In genomic region chr1:171246709-171247452, GRCm38 (mm10) we compare ENCODE assay signal across 8 mouse cellular contexts. TPM values are rescaled to one million over a fixed set of nuclear protein-coding genes. Genes with fewer than 3 reads are reported as not detected.
DNase-seq lines count a peak whose midpoint lies in the region; ATAC-seq and TF ChIP-seq lines count a peak whose summit lies in the region.

No protein-coding gene starts in this region.

- no peak for TF ChIP-seq RAD21 in CH12.LX (IDR thresholded peaks at IDR 0.05; ENCODE audit: low read depth, low read length)

- peak overlapping the region; percentile 97 for H3K9ac ChIP-seq in CH12.LX (ENCODE audit: insufficient read depth, low read depth)
- H3K9ac ChIP-seq in forebrain, embryonic 11.5 days (ENCODE audit: low read length): peak overlapping the region; percentile 92
- peak overlapping the region; percentile 95 for H3K9ac ChIP-seq in heart, embryonic 16.5 days (ENCODE audit: low read length)
- peak overlapping the region; percentile 82 for H3K9ac ChIP-seq in liver, embryonic 15.5 days
- H3K9ac ChIP-seq in neural tube, embryonic 12.5 days: peak overlapping the region; percentile 75

- DNase-seq in CH12.LX (ENCODE audit: extremely low read depth): peak; percentile 98
- peak; percentile 95 for DNase-seq in c-Kit-positive CD71-positive TER-119-negative erythroid progenitor cells, embryonic 14.5 days (ENCODE audit: low read depth)
- DNase-seq in forebrain, embryonic 11.5 days (ENCODE audit: low spot score): peak; percentile 99
- peak; percentile 99 for DNase-seq in kidney, postnatal 36 days
- peak; percentile 100 for DNase-seq in telencephalon, adult 2 months (ENCODE audit: low read depth, low spot score)

- peak overlapping the region; percentile 98 for H3K4me2 ChIP-seq in CH12.LX (ENCODE audit: insufficient read depth, low read depth, poor library complexity, severe bottlenecking)
- H3K4me2 ChIP-seq in forebrain, embryonic 11.5 days (ENCODE audit: low read depth, low read length, severe bottlenecking): peak overlapping the region; percentile 78
- peak overlapping the region; percentile 78 for H3K4me2 ChIP-seq in heart, embryonic 16.5 days (ENCODE audit: low read depth, low read length)
- peak overlapping the region; percentile 94 for H3K4me2 ChIP-seq in liver, embryonic 15.5 days
- H3K4me2 ChIP-seq in neural tube, embryonic 12.5 days (replicated peaks): peak overlapping the region; percentile 79

- TF ChIP-seq CTCF in CH12.LX (conservative IDR thresholded peaks at IDR 0.05 in 1 of 2, IDR thresholded peaks at IDR 0.05 in 1 of 2; ENCODE audit: low read depth in 2 of 2, low read length in 2 of 2): peak; percentile 52 to 88; a peak in 3 of 4 replicates

- H3K27ac ChIP-seq in CH12.LX (ENCODE audit: insufficient read depth, low read depth): peak overlapping the region; percentile 54
- peak overlapping the region; percentile 63 for H3K27ac ChIP-seq in forebrain, embryonic 11.5 days (ENCODE audit: low read depth, low read length)
- peak overlapping the region; percentile 91 for H3K27ac ChIP-seq in heart, embryonic 16.5 days (ENCODE audit: low read length)
- peak overlapping the region; percentile 89 for H3K27ac ChIP-seq in liver, embryonic 15.5 days (replicated peaks)
- peak overlapping the region; percentile 42; the same call in 1 of the 2 replicates for H3K27ac ChIP-seq in neural tube, embryonic 12.5 days

- ATAC-seq in forebrain, embryonic 11.5 days (replicated peaks; ENCODE audit: low FRiP score): peak; percentile 91
- peak; percentile 90 for ATAC-seq in heart, embryonic 16.5 days (replicated peaks; ENCODE audit: extremely low read depth, insufficient read depth, low FRiP score)
- ATAC-seq in liver, embryonic 15.5 days (ENCODE audit: insufficient read depth): peak; percentile 93
- ATAC-seq in neural tube, embryonic 12.5 days (ENCODE audit: low FRiP score, low read depth): peak; percentile 92

- WGBS in forebrain, embryonic 11.5 days: under 1% methylated on average over 41 of the region's 41 CpGs
- WGBS in heart, embryonic 16.5 days: under 1% methylated on average over 41 of the region's 41 CpGs
- under 1% methylated on average over 41 of the region's 41 CpGs for WGBS in liver, embryonic 15.5 days (ENCODE audit: insufficient replicate concordance)
- under 1% methylated on average over 41 of the region's 41 CpGs for WGBS in neural tube, embryonic 12.5 days

- in situ Hi-C loops in CH12.LX (cut with MboI; ENCODE audit: low pct_ligation_motif_present, low pct_unique_long_range_greater_than_20kb, low sequenced_read_pairs): no loop called here

- H3K36me3 ChIP-seq in CH12.LX (replicated peaks in 1 of 2; ENCODE audit: control insufficient read depth in 1 of 2, insufficient read depth in 1 of 2, low read length in 1 of 2): peaks cover 26 to 35% of the 10 kb centered on the region in 2 experiments
- no peaks in the 10 kb centered on the region; the same call in 1 of the 2 replicates for H3K36me3 ChIP-seq in forebrain, embryonic 11.5 days (ENCODE audit: control insufficient read depth, insufficient read depth, low read length)
- peaks cover 23% of the 10 kb centered on the region for H3K36me3 ChIP-seq in heart, embryonic 16.5 days (ENCODE audit: control insufficient read depth, insufficient read depth)
- peaks cover 34% of the 10 kb centered on the region for H3K36me3 ChIP-seq in liver, embryonic 15.5 days (replicated peaks)
- H3K36me3 ChIP-seq in neural tube, embryonic 12.5 days: peaks cover 31% of the 10 kb centered on the region

- H3K4me3 ChIP-seq in CH12.LX (replicated peaks in 1 of 3; ENCODE audit: low read depth in 2 of 3, low read length in 2 of 3, poor library complexity in 1 of 3): peak overlapping the region; percentile 63 to 93 (median 72)
- peak overlapping the region; percentile 81 for H3K4me3 ChIP-seq in forebrain, embryonic 11.5 days (ENCODE audit: low read depth, low read length)
- peak overlapping the region; percentile 87 for H3K4me3 ChIP-seq in heart, embryonic 16.5 days (ENCODE audit: low read length)
- peak overlapping the region; percentile 78 for H3K4me3 ChIP-seq in liver, embryonic 15.5 days (replicated peaks)
- peak overlapping the region; percentile 68 for H3K4me3 ChIP-seq in neural tube, embryonic 12.5 days

- H3K79me2 ChIP-seq in CH12.LX (replicated peaks; ENCODE audit: control insufficient read depth, extremely low read depth, insufficient read depth, poor library complexity, severe bottlenecking): peaks cover 20% of the 10 kb centered on the region

- TF ChIP-seq POLR2A in CH12.LX (IDR thresholded peaks at IDR 0.05; ENCODE audit: low read depth, low read length): peak; percentile 93

- dilution Hi-C loops in CH12.LX (cut with MboI; ENCODE audit: extremely low pct_ligation_motif_present, extremely low pct_unique_long_range_greater_than_20kb, low sequenced_read_pairs): no loop called here

- H3K9me3 ChIP-seq in CH12.LX (replicated peaks; ENCODE audit: low read length): no peaks in the 10 kb centered on the region
- no peaks in the 10 kb centered on the region for H3K9me3 ChIP-seq in forebrain, embryonic 11.5 days (ENCODE audit: control insufficient read depth, low read length)
- no peaks in the 10 kb centered on the region for H3K9me3 ChIP-seq in heart, embryonic 16.5 days (replicated peaks; ENCODE audit: control insufficient read depth, low read length)
- H3K9me3 ChIP-seq in liver, embryonic 15.5 days (replicated peaks): no peaks in the 10 kb centered on the region
- no peaks in the 10 kb centered on the region for H3K9me3 ChIP-seq in neural tube, embryonic 12.5 days

- no peaks in the 10 kb centered on the region for H3K27me3 ChIP-seq in CH12.LX (replicated peaks)
- H3K27me3 ChIP-seq in forebrain, embryonic 11.5 days (ENCODE audit: control insufficient read depth, insufficient read depth, low read length): no peaks in the 10 kb centered on the region
- H3K27me3 ChIP-seq in heart, embryonic 16.5 days (ENCODE audit: control insufficient read depth, insufficient read depth, low read length): no peaks in the 10 kb centered on the region
- peaks cover 35% of the 10 kb centered on the region for H3K27me3 ChIP-seq in liver, embryonic 15.5 days
- H3K27me3 ChIP-seq in neural tube, embryonic 12.5 days (replicated peaks): no peaks in the 10 kb centered on the region

- H3K4me1 ChIP-seq in CH12.LX (ENCODE audit: control insufficient read depth in 1 of 2, insufficient read depth in 2 of 2): peaks cover 14 to 51% of the 10 kb centered on the region in 2 experiments
- peaks cover 25% of the 10 kb centered on the region for H3K4me1 ChIP-seq in forebrain, embryonic 11.5 days (replicated peaks; ENCODE audit: control insufficient read depth, insufficient read depth, low read length)
- H3K4me1 ChIP-seq in heart, embryonic 16.5 days (ENCODE audit: control insufficient read depth, insufficient read depth, low read length): peaks cover 34% of the 10 kb centered on the region
- peaks cover 43% of the 10 kb centered on the region for H3K4me1 ChIP-seq in liver, embryonic 15.5 days (replicated peaks)
- peaks cover 49% of the 10 kb centered on the region for H3K4me1 ChIP-seq in neural tube, embryonic 12.5 days

- TF ChIP-seq EP300 in CH12.LX (IDR thresholded peaks at IDR 0.05; ENCODE audit: low read length): no peak

RNA-seq across cellular contexts. Expression of gene Adamts4, which starts 3.3 kb away (rescaled TPM):
- total RNA-seq in CH12.LX (2012; rRNA removed) (0.13 and 0.25 TPM in 2 replicates), CH12.LX (2014; rRNA removed) (0.04 and 0.08 TPM in 2 replicates)
- polyA plus RNA-seq in CH12.LX (2012; ENCODE audit: insufficient read length, low read depth): 0.09 and 0.19 TPM in 2 replicates
- 6.6 and 7.1 TPM in 2 replicates for polyA plus RNA-seq in forebrain, embryonic 11.5 days (2014; fragmentation: Nextera tagmentation; extraction: Ambion mirVana)
- 4.4 and 5.7 TPM in 2 replicates for polyA plus RNA-seq in heart, embryonic 16.5 days (2015; fragmentation: Nextera tagmentation; extraction: Ambion mirVana)
- 0.58 and 0.60 TPM in 2 replicates for polyA plus RNA-seq in liver, embryonic 15.5 days (2015; fragmentation: Nextera tagmentation; extraction: Ambion mirVana)
- 6.2 and 6.3 TPM in 2 replicates for polyA plus RNA-seq in neural tube, embryonic 12.5 days (2016; fragmentation: Nextera tagmentation; extraction: Ambion mirVana)

RNA-seq across cellular contexts. Expression of gene Ndufs2, which starts 4.3 kb away (rescaled TPM):
- total RNA-seq in CH12.LX (2012; rRNA removed): 244 and 265 TPM in 2 replicates
- total RNA-seq in CH12.LX (2014; rRNA removed): 239 and 242 TPM in 2 replicates
- 242 and 264 TPM in 2 replicates for polyA plus RNA-seq in CH12.LX (2012; ENCODE audit: insufficient read length, low read depth)
- polyA plus RNA-seq in forebrain, embryonic 11.5 days (2014; fragmentation: Nextera tagmentation; extraction: Ambion mirVana): 257 and 264 TPM in 2 replicates
- 659 and 700 TPM in 2 replicates for polyA plus RNA-seq in heart, embryonic 16.5 days (2015; fragmentation: Nextera tagmentation; extraction: Ambion mirVana)
- 137 and 144 TPM in 2 replicates for polyA plus RNA-seq in liver, embryonic 15.5 days (2015; fragmentation: Nextera tagmentation; extraction: Ambion mirVana)
- polyA plus RNA-seq in neural tube, embryonic 12.5 days (2016; fragmentation: Nextera tagmentation; extraction: Ambion mirVana): 233 and 247 TPM in 2 replicates

RNA-seq across cellular contexts. Expression of gene Fcer1g, which starts 12.7 kb away (rescaled TPM):
- total RNA-seq in CH12.LX (2012; rRNA removed) (10.1 and 13.6 TPM in 2 replicates), CH12.LX (2014; rRNA removed) (22.7 and 31.3 TPM in 2 replicates)
- polyA plus RNA-seq in CH12.LX (2012; ENCODE audit: insufficient read length, low read depth): 35.6 and 51.2 TPM in 2 replicates
- polyA plus RNA-seq in forebrain, embryonic 11.5 days (2014; fragmentation: Nextera tagmentation; extraction: Ambion mirVana): 18.4 and 18.6 TPM in 2 replicates
- 34.4 and 36.3 TPM in 2 replicates for polyA plus RNA-seq in heart, embryonic 16.5 days (2015; fragmentation: Nextera tagmentation; extraction: Ambion mirVana)
- polyA plus RNA-seq in liver, embryonic 15.5 days (2015; fragmentation: Nextera tagmentation; extraction: Ambion mirVana): 115 and 118 TPM in 2 replicates
- 21.9 and 24.3 TPM in 2 replicates for polyA plus RNA-seq in neural tube, embryonic 12.5 days (2016; fragmentation: Nextera tagmentation; extraction: Ambion mirVana)

RNA-seq across cellular contexts. Expression of gene Apoa2, which starts 22.0 kb away (rescaled TPM):
- 5.3 and 6.2 TPM in 2 replicates for total RNA-seq in CH12.LX (2012; rRNA removed)
- 3.0 and 3.7 TPM in 2 replicates for total RNA-seq in CH12.LX (2014; rRNA removed)
- 3.1 and 4.9 TPM in 2 replicates for polyA plus RNA-seq in CH12.LX (2012; ENCODE audit: insufficient read length, low read depth)
- polyA plus RNA-seq in forebrain, embryonic 11.5 days (2014; fragmentation: Nextera tagmentation; extraction: Ambion mirVana): 1.6 and 1.9 TPM in 2 replicates
- polyA plus RNA-seq in heart, embryonic 16.5 days (2015; fragmentation: Nextera tagmentation; extraction: Ambion mirVana): 10.6 and 11.9 TPM in 2 replicates
- polyA plus RNA-seq in liver, embryonic 15.5 days (2015; fragmentation: Nextera tagmentation; extraction: Ambion mirVana): 6,467 and 6,641 TPM in 2 replicates
- polyA plus RNA-seq in neural tube, embryonic 12.5 days (2016; fragmentation: Nextera tagmentation; extraction: Ambion mirVana): 5.4 and 7.6 TPM in 2 replicates

RNA-seq across cellular contexts. Expression of gene B4galt3, which starts 23.2 kb away (rescaled TPM):
- total RNA-seq in CH12.LX (2012; rRNA removed): 27.4 and 27.8 TPM in 2 replicates
- total RNA-seq in CH12.LX (2014; rRNA removed): 18.3 and 19.3 TPM in 2 replicates
- 23.1 TPM in 2 replicates for polyA plus RNA-seq in CH12.LX (2012; ENCODE audit: insufficient read length, low read depth)
- 72.3 and 75.5 TPM in 2 replicates for polyA plus RNA-seq in forebrain, embryonic 11.5 days (2014; fragmentation: Nextera tagmentation; extraction: Ambion mirVana)
- polyA plus RNA-seq in heart, embryonic 16.5 days (2015; fragmentation: Nextera tagmentation; extraction: Ambion mirVana): 47.5 and 54.9 TPM in 2 replicates
- 21.9 and 23.5 TPM in 2 replicates for polyA plus RNA-seq in liver, embryonic 15.5 days (2015; fragmentation: Nextera tagmentation; extraction: Ambion mirVana)
- 88.3 and 95.6 TPM in 2 replicates for polyA plus RNA-seq in neural tube, embryonic 12.5 days (2016; fragmentation: Nextera tagmentation; extraction: Ambion mirVana)

Comparison
In these comparisons a context has a peak if more than half of its experiments do, and no peak if none do; other contexts are left out.
1. Peak in every context shown above with its lines: DNase-seq, ATAC-seq, H3K4me3 ChIP-seq and H3K27ac ChIP-seq.